Mouse (Mus musculus): Measurements from ENCODE around the gene Flt3l.
A peak's percentile ranks its signal among the peaks of the same experiment; 100 is the strongest.
"Not testable (repeated sequence)": the region's sequence is repeated elsewhere in the genome, so short reads cannot be mapped to it uniquely, and the experiment has no call there.

Gene Flt3l

GRCm38 (mm10) chr7:45100046-45100445 lies 36.2 kb downstream of the Flt3l start:
- DNase-seq (ENCODE audit: low read depth, low spot score): no peak

- peak; percentile 60 for DNase-seq (ENCODE audit: low read depth, low spot score)
Measured at GRCm38 (mm10) chr7:45098541-45099240, 37.5 kb downstream of the Flt3l start.

GRCm38 (mm10) chr7:45097479-45097878 lies 38.8 kb downstream of the Flt3l start:
- no peak for DNase-seq (ENCODE audit: low read depth, low spot score)

- DNase-seq (ENCODE audit: low read depth, low spot score): not testable (repeated sequence)
Measured at GRCm38 (mm10) chr7:45095965-45096364, 40.3 kb downstream of the Flt3l start.

GRCm38 (mm10) chr7:45095367-45095766 lies 40.9 kb downstream of the Flt3l start:
- DNase-seq (ENCODE audit: low read depth, low spot score): no peak

GRCm38 (mm10) chr7:45094121-45094520 lies 42.1 kb downstream of the Flt3l start:
- DNase-seq (ENCODE audit: low read depth, low spot score): peak; percentile 27

- DNase-seq (ENCODE audit: low read depth, low spot score): no peak
Measured at GRCm38 (mm10) chr7:45093516-45093905, 42.7 kb downstream of the Flt3l start.

- no peak for DNase-seq (ENCODE audit: low read depth, low spot score)
Measured at GRCm38 (mm10) chr7:45092828-45093515, 43.3 kb downstream of the Flt3l start.

GRCm38 (mm10) chr7:45092048-45092447 lies 44.2 kb downstream of the Flt3l start, which contains the start of gene Rcn3:
Rcn3 (minus strand) TSS chr7:45092221.
- peak; percentile 96 for DNase-seq (ENCODE audit: low read depth, low spot score)

- peak; percentile 66 for DNase-seq (ENCODE audit: low read depth, low spot score)
Measured at GRCm38 (mm10) chr7:45091001-45091990, 44.9 kb downstream of the Flt3l start.

GRCm38 (mm10) chr7:45090251-45090977 lies 45.8 kb downstream of the Flt3l start:
- peak; percentile 54 for DNase-seq (ENCODE audit: low read depth, low spot score)

GRCm38 (mm10) chr7:45088597-45088996 lies 47.6 kb downstream of the Flt3l start:
- DNase-seq (ENCODE audit: low read depth, low spot score): no peak

GRCm38 (mm10) chr7:45086084-45086483 lies 50.1 kb downstream of the Flt3l start:
- DNase-seq (ENCODE audit: low read depth, low spot score): peak; percentile 27

- no peak for DNase-seq (ENCODE audit: low read depth, low spot score)
Measured at GRCm38 (mm10) chr7:45083300-45083890, 52.8 kb downstream of the Flt3l start.

GRCm38 (mm10) chr7:45082401-45083299 lies 53.6 kb downstream of the Flt3l start:
- DNase-seq (ENCODE audit: low read depth, low spot score): no peak

- DNase-seq (ENCODE audit: low read depth, low spot score): peak; percentile 58
Measured at GRCm38 (mm10) chr7:45081016-45081415, 55.2 kb downstream of the Flt3l start.

- DNase-seq (ENCODE audit: low read depth, low spot score): peak; percentile 88
Measured at GRCm38 (mm10) chr7:45079856-45080255, 56.4 kb downstream of the Flt3l start.

Measured in 3T3-L1 (cell line).